Mouse (Mus musculus) gastrocnemius, adult 2 months (tissue): ENCODE data around the gene Rab4a. TPM values are rescaled to one million over a fixed set of nuclear protein-coding genes. Genes with fewer than 3 reads are reported as not detected.
A peak's percentile ranks its signal among the peaks of the same experiment; 100 is the strongest.
"Not testable (repeated sequence)": the region's sequence is repeated elsewhere in the genome, so short reads cannot be mapped to it uniquely, and the experiment has no call there.

Experiments
- DNase-seq: peaks from one replicate; pipeline ENCODE4 v3.0.0; 2022
- H3K27ac ChIP-seq: fragments of 200-600 bp; 2 replicates; pipeline ENCODE4 v1.8.1; 2022; ENCODE audit warnings: mild to moderate bottlenecking
- H3K4me3 ChIP-seq: fragments of 200-600 bp; 2 replicates; pipeline ENCODE4 v1.8.1; 2022; ENCODE audit warnings: mild to moderate bottlenecking, moderate library complexity
- CTCF ChIP-seq: fragments of 200-600 bp; IDR thresholded peaks from 2 replicates; pipeline ENCODE4 v1.8.1; 2022; ENCODE audit warnings: antibody characterized with exemption, mild to moderate bottlenecking, moderate library complexity
- intact Hi-C: fragments of 180-260 bp; cut with DNase I; formaldehyde crosslinking; loops from one replicate; pipeline ENCODE4 v1.15.1; 2025
- total RNA-seq, 2 experiments: library from RNA; stranded (reverse); gene quantifications; 2 replicates each; pipeline ENCODE4 v1.2.3; 2021

The Rab4a gene
- total RNA-seq, 2 experiments from 2014 or later = 12.0 to 12.4 TPM

DNA sequence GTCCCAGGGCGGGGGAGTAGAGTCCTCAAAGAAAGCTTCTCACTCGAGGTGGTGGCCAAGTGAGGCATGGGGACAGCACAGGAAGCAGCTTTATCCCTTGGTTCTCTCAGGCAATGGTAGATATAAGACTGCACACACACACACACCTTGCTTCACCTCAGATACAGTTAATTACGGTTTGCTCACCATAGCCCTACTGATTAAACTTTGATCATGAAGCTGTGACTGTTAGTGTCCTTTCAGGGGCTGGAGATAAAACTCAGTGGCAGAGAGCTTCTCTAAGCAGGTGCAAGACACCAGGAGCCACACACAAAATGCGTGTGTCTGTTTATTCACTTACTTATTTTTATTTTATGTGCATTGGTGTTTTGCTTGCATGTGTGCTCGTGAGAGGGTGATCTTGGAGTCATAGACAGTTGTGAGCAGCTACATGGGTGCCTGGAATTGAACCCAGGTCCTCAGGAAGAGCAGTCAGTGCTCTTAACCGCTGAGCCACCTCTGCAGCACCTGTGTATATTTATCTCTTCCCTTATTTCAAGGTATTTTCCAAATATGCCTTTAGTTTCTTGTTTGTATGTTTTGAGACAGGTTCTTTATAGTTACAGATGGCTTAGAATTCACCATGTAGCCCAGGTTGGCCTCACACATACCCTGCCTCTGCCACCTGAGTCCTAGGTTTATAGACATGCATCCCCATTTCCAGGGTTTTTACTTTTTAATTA, 2.2 kb downstream of the Rab4a start:
- H3K4me3 ChIP-seq = no peak overlapping the region
- H3K27ac ChIP-seq = no peak overlapping the region
- DNase-seq = no peak
- intact Hi-C loops = no loop called here
- TF ChIP-seq CTCF = no peak

DNA sequence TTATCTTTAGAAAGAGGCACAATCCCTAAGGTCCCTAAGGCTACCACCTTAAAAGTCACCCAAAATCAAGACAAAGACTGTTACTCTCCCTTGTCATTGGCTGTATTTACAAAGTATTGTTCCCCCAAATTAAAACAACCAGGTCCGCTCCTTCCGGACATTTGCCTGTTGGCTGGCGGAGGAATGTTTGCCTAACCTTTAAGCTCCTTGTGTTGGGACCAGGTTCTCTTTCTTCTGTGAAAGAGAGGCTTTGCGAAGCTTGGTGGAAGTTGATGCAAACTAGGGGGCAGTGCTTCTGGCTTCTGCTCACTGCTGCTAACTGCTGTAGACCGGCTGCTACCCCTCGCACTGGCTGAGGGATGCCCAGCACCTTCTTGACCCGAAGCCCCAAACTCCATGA, 2.9 kb downstream of the Rab4a start:
- no peak for TF ChIP-seq CTCF
- intact Hi-C loops = no loop called here
- Histone ChIP-seq H3K27ac (no peak overlapping the region), H3K4me3 (no peak overlapping the region)
- DNase-seq = no peak

DNA sequence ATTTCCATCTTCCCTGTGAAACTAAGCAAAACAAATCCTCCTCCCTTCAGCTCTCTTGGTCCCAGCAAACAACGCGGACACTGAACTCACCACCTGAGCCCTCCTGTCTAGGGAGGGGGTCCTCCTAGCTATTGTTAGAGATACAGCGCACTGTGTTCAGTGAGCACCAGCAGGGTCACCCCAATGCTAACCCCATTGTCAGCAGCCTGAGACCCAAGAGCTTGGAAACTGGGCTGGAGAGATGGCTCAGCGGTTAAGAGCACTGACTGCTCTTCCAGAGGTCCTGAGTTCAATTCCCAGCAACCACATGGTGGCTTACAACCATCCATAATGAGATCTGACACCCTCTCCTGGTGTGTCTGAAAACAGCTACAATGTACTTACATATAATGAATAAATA, 3.6 kb downstream of the Rab4a start:
- H3K27ac ChIP-seq, intact Hi-C loops, H3K4me3 ChIP-seq, DNase-seq: not testable (repeated sequence)

GRCm38 (mm10) chr8:123812227-123812626, 6.4 kb downstream of the Rab4a start:
- Histone ChIP-seq H3K4me3 (no peak overlapping the region), H3K27ac (no peak overlapping the region)
- intact Hi-C loops = no loop called here
- no peak for TF ChIP-seq CTCF
- no peak for DNase-seq

- peak overlapping the region; percentile 40 for H3K4me3 ChIP-seq
- intact Hi-C loops = no loop called here
- peak overlapping the region; percentile 79 for H3K27ac ChIP-seq
- no peak for TF ChIP-seq CTCF
- DNase-seq = peak; percentile 57
These were observed 7.5 kb downstream of the Rab4a start for GRCm38 (mm10) chr8:123813173-123813891.

DNA sequence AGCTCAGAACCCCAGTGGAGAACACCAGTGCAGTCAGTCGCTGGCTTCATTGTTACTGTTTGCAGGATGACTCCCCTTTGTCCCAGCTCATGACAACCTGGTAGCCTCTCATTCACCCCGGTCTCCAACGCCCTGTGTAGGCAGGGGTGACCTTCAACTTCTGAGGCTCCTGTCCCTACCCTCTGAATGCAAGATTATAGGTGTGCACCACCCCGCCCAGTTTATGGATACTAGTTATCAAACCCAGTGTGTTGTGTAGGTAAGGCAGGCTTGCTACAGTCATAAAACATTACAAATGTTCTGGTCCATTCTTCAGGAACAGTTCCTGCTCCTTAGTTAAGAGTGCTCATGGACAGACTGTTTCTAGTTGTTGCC, 8.1 kb downstream of the Rab4a start:
- intact Hi-C loops = no loop called here
- Histone ChIP-seq H3K4me3 (peak overlapping the region; percentile 40), H3K27ac (peak overlapping the region; percentile 79)
- TF ChIP-seq CTCF = no peak
- no peak for DNase-seq

DNA sequence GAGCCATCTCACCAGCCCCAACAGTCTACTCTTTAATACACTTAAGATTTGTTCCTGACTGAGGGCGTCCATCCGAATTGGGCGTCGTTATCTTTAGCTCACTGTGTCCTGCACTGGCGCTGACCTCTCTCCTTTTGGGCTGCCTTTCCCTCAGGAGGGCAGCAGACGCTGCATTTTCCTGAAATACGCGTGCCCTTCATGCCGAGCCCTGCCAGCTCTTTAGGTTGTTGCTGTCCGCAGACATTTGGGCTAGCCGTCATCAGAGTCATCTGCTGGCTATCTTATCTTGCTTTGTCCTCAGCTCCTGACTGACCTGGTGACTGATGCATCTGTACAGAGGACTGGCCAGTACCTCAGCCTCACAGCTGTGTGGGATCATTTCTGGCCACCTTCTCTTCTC, 9.5 kb downstream of the Rab4a start:
- intact Hi-C loops = no loop called here
- Histone ChIP-seq H3K4me3 (no peak overlapping the region), H3K27ac (no peak overlapping the region)
- no peak for TF ChIP-seq CTCF
- no peak for DNase-seq

- intact Hi-C loops = no loop called here
- no peak for TF ChIP-seq CTCF
- Histone ChIP-seq H3K4me3 (no peak overlapping the region), H3K27ac (no peak overlapping the region)
- DNase-seq = no peak
These were observed 11.2 kb downstream of the Rab4a start for GRCm38 (mm10) chr8:123816939-123817338.

DNA sequence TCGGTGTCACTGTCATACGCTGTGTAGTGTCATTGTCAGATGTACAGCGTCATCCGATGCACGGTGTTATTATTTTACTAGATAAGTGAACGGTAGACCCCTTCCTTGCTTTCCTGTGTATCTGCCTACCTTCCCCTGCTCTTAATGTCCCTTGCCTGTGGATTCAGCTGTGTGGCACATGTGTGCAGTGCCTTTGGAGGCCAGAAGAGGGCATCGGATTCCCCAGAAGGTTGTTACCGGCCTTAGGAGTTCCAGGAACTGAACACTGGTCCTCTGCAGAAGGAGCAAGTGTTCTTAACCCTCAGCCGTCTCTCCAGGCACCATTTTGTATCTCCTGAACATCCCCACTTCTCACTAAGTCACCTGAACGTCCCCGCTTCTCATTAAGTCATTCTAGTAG, 12.0 kb downstream of the Rab4a start:
- no peak for TF ChIP-seq CTCF
- H3K27ac ChIP-seq = no peak overlapping the region
- intact Hi-C loops = no loop called here

DNA sequence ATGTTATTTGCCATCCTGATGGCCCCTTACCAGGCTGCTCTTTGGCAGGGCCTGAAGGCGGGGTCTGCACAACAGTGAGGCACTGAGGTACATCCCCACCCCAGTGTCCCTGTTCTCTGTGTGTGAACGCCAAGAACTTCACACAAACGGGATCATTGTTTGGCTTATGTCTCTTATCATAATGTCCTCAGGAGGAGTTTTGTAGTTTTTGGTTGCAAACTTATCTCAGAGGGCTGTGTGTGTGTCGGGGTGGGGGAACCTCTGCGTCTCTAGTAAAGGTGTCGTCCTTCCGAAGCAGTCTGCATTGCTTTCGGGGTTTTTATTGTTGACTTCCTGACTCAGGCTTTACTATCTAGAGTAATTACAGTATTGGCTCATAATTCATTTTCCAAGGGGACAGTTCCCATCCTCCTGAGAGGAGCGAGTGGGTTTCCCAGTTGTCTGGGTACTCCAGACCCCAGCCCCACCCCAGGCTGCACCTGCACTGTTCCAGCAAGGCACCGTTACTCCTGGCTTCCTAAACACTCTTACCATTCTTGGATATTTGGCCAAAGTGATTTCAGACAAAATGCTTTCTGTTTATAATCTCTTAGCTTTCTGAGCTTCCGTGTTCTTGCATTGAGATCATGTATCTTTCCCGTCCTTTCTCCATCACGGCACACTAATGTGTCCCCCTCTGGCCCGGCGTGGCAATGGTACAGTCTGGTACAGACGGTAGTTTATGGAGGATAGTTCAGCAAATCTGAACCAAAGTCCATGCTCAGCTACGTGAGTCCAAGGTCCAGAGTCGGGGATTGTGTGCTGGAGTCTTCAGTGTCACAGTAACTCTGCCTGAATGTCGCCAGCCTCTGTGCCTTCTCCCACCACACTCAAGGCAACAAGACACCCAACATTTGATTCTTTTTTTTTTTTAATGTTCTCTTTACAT, 14.2 kb downstream of the Rab4a start:
- no peak for DNase-seq
- H3K27ac ChIP-seq = no peak overlapping the region
- no peak for TF ChIP-seq CTCF
- intact Hi-C loops = no loop called here
- no peak overlapping the region for H3K4me3 ChIP-seq

More for the DNA sequence above, 12.0 kb downstream of the Rab4a start:
- DNase-seq = no peak
- H3K4me3 ChIP-seq = no peak overlapping the region

DNA sequence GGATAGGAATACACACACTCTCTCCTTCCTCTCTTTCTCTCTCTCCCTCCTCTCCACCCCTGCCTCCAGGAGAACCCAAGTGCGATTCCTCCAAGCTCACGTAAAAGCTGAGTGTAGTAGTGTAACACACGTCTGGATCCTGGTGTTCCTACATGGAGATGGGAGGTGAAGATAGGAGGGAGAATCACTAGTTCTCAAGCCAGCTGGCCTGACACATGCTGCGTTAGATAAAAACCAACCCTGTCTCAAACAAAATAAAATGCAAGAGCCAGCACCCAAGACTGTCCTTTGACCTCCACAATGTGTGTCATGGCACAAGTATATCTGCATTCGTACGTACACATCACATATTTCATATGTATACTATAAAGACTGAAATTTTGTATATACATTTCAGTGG, 15.0 kb downstream of the Rab4a start:
- TF ChIP-seq CTCF = no peak
- no peak overlapping the region for H3K4me3 ChIP-seq
- no peak overlapping the region for H3K27ac ChIP-seq
- DNase-seq = no peak
- intact Hi-C loops = no loop called here

GRCm38 (mm10) chr8:123823111-123823510, 17.3 kb downstream of the Rab4a start:
- Histone ChIP-seq H3K4me3 (no peak overlapping the region), H3K27ac (no peak overlapping the region)
- intact Hi-C loops = no loop called here
- DNase-seq = no peak
- TF ChIP-seq CTCF = peak; percentile 31
